Mouse (Mus musculus) cerebellum, adult 2 months (tissue): Measurements from ENCODE around the gene Arhgef11. TPM values are rescaled to one million over a fixed set of nuclear protein-coding genes. Genes with fewer than 3 reads are reported as not detected.
"Not testable (repeated sequence)": the region's sequence is repeated elsewhere in the genome, so short reads cannot be mapped to it uniquely, and the experiment has no call there.

Experiments
- DNase-seq, 2 experiments: peaks; one replicate each; pipeline ENCODE4 v3.0.0; 2021
- H3K27ac ChIP-seq: fragments of 200-500 bp; 2 replicates; pipeline ENCODE4 v1.5.1; 2012; ENCODE audit warnings: low read length, control low read depth, inconsistent platforms; ENCODE audit not compliant: insufficient read depth
- H3K27me3 ChIP-seq: fragments of 200-500 bp; 2 replicates; pipeline ENCODE4 v1.6.1; 2012; ENCODE audit warnings: inconsistent platforms, mild to moderate bottlenecking, low read length, moderate library complexity; ENCODE audit not compliant: control insufficient read depth, insufficient read depth
- H3K4me1 ChIP-seq: fragments of 200-500 bp; 2 replicates; pipeline ENCODE4 v1.6.1; 2011; ENCODE audit warnings: low read length; ENCODE audit not compliant: control insufficient read depth, insufficient read depth
- H3K4me3 ChIP-seq: fragments of 200-500 bp; replicated peaks from 2 replicates; pipeline ENCODE3; 2011; ENCODE audit warnings: mild to moderate bottlenecking, low read depth, low read length, control low read depth; ENCODE audit not compliant: insufficient read depth
- CTCF ChIP-seq: fragments of 200-500 bp; IDR thresholded peaks from 2 replicates; pipeline ENCODE4 v1.5.1; 2011; ENCODE audit warnings: low read depth, mild to moderate bottlenecking, control low read depth, low read length, moderate library complexity, borderline replicate concordance; ENCODE audit not compliant: insufficient read depth
- POLR2A ChIP-seq: fragments of 200-500 bp; IDR thresholded peaks from 2 replicates; pipeline ENCODE4 v1.6.1; 2011; ENCODE audit warnings: low read length, control low read depth, borderline replicate concordance; ENCODE audit not compliant: insufficient read depth
- WGBS: fragments of 180-500 bp; shearing (Covaris S2); methylation state at CpG from one replicate; pipeline ENCODE4 v1.1.7; 2018; 5-methylcytosine and 5-hydroxymethylcytosine counted together
- polyA plus RNA-seq: library from polyadenylated mRNA; depleted of rRNA; stranded (reverse); fragments of >200 nt; gene quantifications from 2 replicates; pipeline ENCODE4 v1.2.3, GENCODE M21; 2012; rRNA removed

The Arhgef11 gene
- 52.2 and 53.2 TPM in 2 replicates for polyA plus RNA-seq

DNA sequence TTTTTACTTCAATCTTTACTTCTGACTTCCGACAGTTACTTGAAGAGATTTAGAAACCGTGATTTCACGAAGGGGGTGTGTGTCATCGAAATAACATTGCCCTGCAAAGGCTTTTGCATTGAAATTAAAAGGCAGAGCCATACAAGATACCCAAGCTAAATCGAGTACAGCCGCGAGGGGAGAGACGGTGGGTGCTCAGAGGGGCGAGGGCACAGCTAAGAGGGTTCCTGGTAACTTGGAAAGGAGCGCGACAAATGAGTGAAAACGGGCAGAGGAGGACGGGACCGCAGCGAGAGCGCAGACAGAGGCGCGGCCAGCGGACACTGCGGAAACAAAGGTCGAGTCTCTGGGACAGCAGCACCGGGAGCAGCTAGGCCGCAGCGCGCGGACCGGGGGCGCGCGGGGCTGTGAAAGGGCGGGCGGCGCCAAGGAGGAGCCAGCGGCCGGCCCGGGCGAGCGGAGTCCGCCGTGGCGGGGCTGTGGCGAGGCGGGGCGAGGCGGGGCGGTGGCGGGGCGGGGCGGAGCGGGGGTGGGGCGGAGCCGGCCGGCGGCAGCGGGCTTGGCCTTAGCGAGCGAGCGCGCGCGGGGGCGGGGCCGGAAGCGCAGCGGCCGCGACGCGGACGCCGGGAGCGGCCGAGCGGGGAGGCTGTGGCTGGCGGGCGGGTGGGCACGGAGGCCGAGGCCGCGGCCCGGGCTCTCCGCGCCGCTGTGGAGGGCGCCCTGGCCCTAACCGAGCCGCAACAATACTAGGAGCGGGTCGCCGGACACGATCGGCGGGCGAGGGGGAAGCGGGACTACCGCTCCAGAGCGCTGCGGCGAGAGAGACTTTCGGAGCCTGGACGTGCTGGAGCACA is at the start of gene Arhgef11:
Arhgef11 (plus strand) TSS at position 603 of the 854 bp plus-strand sequence.
- Histone ChIP-seq H3K27me3 (no peaks in the 10 kb centered on the region), H3K4me1 (0 out of 2 replicates have a peak, but pooled peaks cover 4% of the 10 kb centered on the region), H3K4me3 (peak within 1 kb of the TSS; percentile 79), H3K27ac (peak within 1 kb of the TSS; percentile 91)
- TF ChIP-seq POLR2A: peak; percentile 40; the same call in 1 of the 2 replicates
- TF ChIP-seq CTCF: no peak
- WGBS: 1% methylated on average over 90 of the region's 101 CpGs
- DNase-seq: peak; percentile 82 to 83

GRCm38 (mm10) chr3:87568681-87569080 is 48.7 kb upstream of the Arhgef11 start:
- H3K4me3 ChIP-seq: no peak overlapping the region
- no peaks in the 10 kb centered on the region for H3K4me1 ChIP-seq
- H3K27ac ChIP-seq: no peak overlapping the region
- DNase-seq: no peak
- 96% methylated on average over 5 of the region's 5 CpGs for WGBS
- no peak for TF ChIP-seq POLR2A
- no peak for TF ChIP-seq CTCF
- H3K27me3 ChIP-seq: no peaks in the 10 kb centered on the region

- H3K27me3 ChIP-seq: no peaks in the 10 kb centered on the region
- TF ChIP-seq POLR2A (no peak), CTCF (no peak)
- H3K4me1 ChIP-seq: no peaks in the 10 kb centered on the region
- no peak for DNase-seq
- WGBS: 48% methylated on average over 6 of the region's 6 CpGs
- no peak overlapping the region for H3K27ac ChIP-seq
- no peak overlapping the region for H3K4me3 ChIP-seq
Measured at GRCm38 (mm10) chr3:87575766-87576165, 41.6 kb upstream of the Arhgef11 start.

DNA sequence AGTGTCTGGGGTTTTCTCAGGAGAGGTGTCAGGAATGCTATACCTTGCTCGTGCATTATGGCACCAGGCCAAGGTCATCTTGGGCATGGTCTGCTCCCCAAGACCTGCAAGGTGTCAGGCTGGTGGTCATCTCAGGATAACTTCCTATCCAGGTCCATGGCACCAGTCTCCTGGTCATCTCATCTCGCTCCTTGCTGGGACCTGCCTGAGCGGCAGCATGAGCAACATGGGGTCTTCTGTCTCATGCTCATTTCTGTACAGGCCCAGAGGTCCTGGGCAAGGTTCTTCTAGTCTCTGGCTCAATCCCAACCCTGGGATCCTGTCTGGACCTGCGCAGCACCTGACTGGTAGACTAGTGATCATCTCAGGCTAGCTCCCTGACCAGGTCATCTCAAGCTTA is 35.1 kb upstream of the Arhgef11 start:
- H3K4me3 ChIP-seq: no peak overlapping the region
- TF ChIP-seq CTCF: no peak
- TF ChIP-seq POLR2A: no peak
- 86% methylated on average over 4 of the region's 4 CpGs for WGBS

GRCm38 (mm10) chr3:87593793-87594192 is 23.6 kb upstream of the Arhgef11 start:
- no peak overlapping the region for H3K4me3 ChIP-seq
- H3K27me3 ChIP-seq: no peaks in the 10 kb centered on the region
- no peak overlapping the region for H3K27ac ChIP-seq
- TF ChIP-seq CTCF (no peak), POLR2A (no peak)
- WGBS: 77% methylated on average over 5 of the region's 5 CpGs
- no peak for DNase-seq
- no peaks in the 10 kb centered on the region for H3K4me1 ChIP-seq

More for the DNA sequence above, 35.1 kb upstream of the Arhgef11 start:
- no peak overlapping the region for H3K27ac ChIP-seq
- no peaks in the 10 kb centered on the region for H3K27me3 ChIP-seq
- no peaks in the 10 kb centered on the region for H3K4me1 ChIP-seq
- no peak for DNase-seq

DNA sequence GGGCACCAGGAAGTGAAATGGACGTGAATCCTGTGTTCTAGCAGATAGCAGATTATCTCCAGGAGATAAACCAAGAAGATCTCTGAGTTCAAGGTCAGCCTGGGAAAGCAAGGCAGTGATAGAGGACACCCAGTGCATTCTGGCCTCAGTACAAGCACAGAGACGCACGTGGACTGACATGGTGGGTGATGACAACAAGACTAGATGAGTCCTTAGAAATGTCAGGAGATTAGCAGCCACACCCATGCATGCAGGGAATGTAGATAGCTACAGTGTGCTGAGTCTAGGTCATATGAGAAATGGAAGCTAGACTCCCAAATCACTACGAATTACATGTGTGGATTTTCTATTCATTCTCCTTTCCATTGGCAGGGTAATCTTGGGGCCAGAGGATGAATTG is 22.0 kb upstream of the Arhgef11 start:
- DNase-seq, H3K4me3 ChIP-seq, H3K4me1 ChIP-seq, H3K27ac ChIP-seq, H3K27me3 ChIP-seq: not testable (repeated sequence)
- 71% methylated on average over 4 of the region's 4 CpGs for WGBS

DNA sequence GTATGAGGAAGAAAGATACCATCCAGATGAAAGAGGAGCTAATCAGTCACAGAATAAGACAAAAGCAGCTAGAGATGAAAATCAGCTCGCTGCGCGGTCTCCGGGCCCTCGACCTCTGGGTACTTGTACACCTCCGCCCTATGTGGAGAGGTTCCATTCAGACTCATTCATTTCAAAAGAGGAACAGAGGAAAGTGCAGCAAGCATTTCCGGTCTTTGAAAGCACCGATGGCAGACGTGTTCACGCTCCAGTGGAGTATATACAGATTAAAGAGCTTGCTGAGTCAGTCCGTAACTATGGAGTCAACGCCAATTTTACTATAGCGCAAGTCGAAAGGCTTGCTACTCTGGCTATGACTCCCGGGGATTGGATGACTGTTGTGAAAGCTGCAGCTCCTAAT is 16.3 kb upstream of the Arhgef11 start:
- WGBS: 90% methylated on average over 15 of the region's 15 CpGs
- DNase-seq, H3K4me3 ChIP-seq, H3K27ac ChIP-seq, H3K27me3 ChIP-seq, H3K4me1 ChIP-seq: not testable (repeated sequence)

DNA sequence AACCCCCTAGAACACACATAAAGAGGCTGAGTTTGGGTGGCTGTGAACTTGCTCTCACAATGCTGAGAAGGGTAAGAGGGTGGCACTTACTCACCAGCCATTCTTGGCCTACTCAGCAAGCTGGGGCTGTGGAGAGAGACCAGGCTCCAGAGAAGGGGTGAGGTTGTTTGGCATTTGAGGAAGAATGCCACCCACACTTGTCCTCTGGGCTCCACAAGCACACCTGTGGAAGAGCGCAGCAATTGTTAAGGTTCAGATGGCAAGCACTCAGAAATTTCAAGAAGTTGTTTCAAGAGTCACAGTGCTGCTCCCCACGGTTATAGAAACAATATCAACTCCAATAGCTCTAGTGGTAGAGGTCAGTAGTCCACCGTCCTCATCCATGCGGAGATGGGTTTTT is 1.0 kb upstream of the Arhgef11 start:
- 73% methylated on average over 4 of the region's 4 CpGs for WGBS
- Histone ChIP-seq H3K27me3 (no peaks in the 10 kb centered on the region), H3K4me1 (0 out of 2 replicates have a peak, but pooled peaks cover 4% of the 10 kb centered on the region), H3K4me3 (no peak overlapping the region), H3K27ac (no peak overlapping the region)
- DNase-seq: no peak
- TF ChIP-seq POLR2A (no peak), CTCF (no peak)
